Mouse (Mus musculus) frontal cortex, postnatal 25 days (tissue): ENCODE data around the gene Tsga10.

Experiments
- DNase-seq, 2 experiments: peaks; one replicate each; pipeline ENCODE4 v3.0.0; 2022; ENCODE audit warnings: low spot score in 2 of 2

Tsga10 gene

GRCm38 (mm10) chr1:37864511-37865400 lies 1.5 kb downstream of the Tsga10 start:
- peak; percentile 98 to 99 for DNase-seq

- no peak for DNase-seq
Observed at GRCm38 (mm10) chr1:37850696-37851095, 15.5 kb downstream of the Tsga10 start.

GRCm38 (mm10) chr1:37846878-37847277 lies 19.4 kb downstream of the Tsga10 start:
- no peak for DNase-seq

GRCm38 (mm10) chr1:37831681-37832080 lies 34.5 kb downstream of the Tsga10 start:
- no peak for DNase-seq

- DNase-seq = peak in 1 of 2 experiments; percentile 16
Observed at GRCm38 (mm10) chr1:37802291-37802690, 63.9 kb downstream of the Tsga10 start.

GRCm38 (mm10) chr1:37800298-37800697 lies 65.9 kb downstream of the Tsga10 start:
- DNase-seq = no peak

- no peak for DNase-seq
Observed at GRCm38 (mm10) chr1:37799505-37799904, 66.7 kb downstream of the Tsga10 start.

- no peak for DNase-seq
Observed at GRCm38 (mm10) chr1:37759407-37759806, 106.8 kb downstream of the Tsga10 start.

GRCm38 (mm10) chr1:37744650-37745259 lies 121.5 kb downstream of the Tsga10 start:
- no peak for DNase-seq

GRCm38 (mm10) chr1:37742602-37743270 lies 123.5 kb downstream of the Tsga10 start:
- DNase-seq = no peak

- DNase-seq = no peak
Observed at GRCm38 (mm10) chr1:37742126-37742525, 124.1 kb downstream of the Tsga10 start.

GRCm38 (mm10) chr1:37740161-37740802 lies 125.9 kb downstream of the Tsga10 start:
- no peak for DNase-seq

- no peak for DNase-seq
Observed at GRCm38 (mm10) chr1:37738895-37739294, 127.3 kb downstream of the Tsga10 start.

GRCm38 (mm10) chr1:37737045-37737444 lies 129.2 kb downstream of the Tsga10 start:
- no peak for DNase-seq

- no peak for DNase-seq
Observed at GRCm38 (mm10) chr1:37735932-37736331, 130.3 kb downstream of the Tsga10 start.

GRCm38 (mm10) chr1:37734841-37735240 lies 131.4 kb downstream of the Tsga10 start:
- DNase-seq = no peak

- no peak for DNase-seq
Observed at GRCm38 (mm10) chr1:37729353-37729752, 136.9 kb downstream of the Tsga10 start.

GRCm38 (mm10) chr1:37728053-37728452 lies 138.2 kb downstream of the Tsga10 start:
- DNase-seq = no peak

- no peak for DNase-seq
Observed at GRCm38 (mm10) chr1:37727186-37727585, 139.0 kb downstream of the Tsga10 start.

- DNase-seq = no peak
Observed at GRCm38 (mm10) chr1:37726426-37726825, 139.8 kb downstream of the Tsga10 start.

GRCm38 (mm10) chr1:37725880-37726279 lies 140.3 kb downstream of the Tsga10 start:
- peak in 1 of 2 experiments; percentile 57 for DNase-seq

- no peak for DNase-seq
Observed at GRCm38 (mm10) chr1:37721092-37721491, 145.1 kb downstream of the Tsga10 start.
